Mouse (Mus musculus) mature B cell (primary cell): ENCODE measurements around the gene Vsig8.

Source experiments
- in situ Hi-C: fragments of 300-500 bp; cut with MboI; formaldehyde crosslinking; loops from 2 replicates; pipeline ENCODE4 v1.14.3; 2019

Vsig8 gene

DNA sequence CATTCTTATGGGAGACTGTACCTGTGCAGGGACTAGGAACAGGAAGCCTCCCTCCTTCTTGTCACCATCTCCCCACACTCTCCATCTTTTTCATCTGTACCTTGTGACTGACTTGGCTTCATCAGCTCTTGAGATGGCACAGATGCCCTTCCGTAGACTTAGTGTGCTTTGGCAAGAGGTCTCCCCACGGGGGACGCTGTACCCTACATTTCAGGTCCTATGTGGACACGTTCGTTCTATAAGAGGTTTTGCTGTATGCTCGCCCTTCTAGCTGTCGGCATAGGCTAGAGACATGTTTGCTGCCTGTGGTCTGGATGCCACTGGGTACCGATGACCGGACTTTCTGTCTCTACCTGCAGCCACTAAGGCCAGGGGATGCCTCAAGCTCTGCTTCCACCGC, 28.3 kb upstream of the Vsig8 start:
- in situ Hi-C loops, result loop anchor here (10.0 kb wide), 1 partner anchor 107 kb away; the partner anchor contains the start of gene Dusp23

DNA sequence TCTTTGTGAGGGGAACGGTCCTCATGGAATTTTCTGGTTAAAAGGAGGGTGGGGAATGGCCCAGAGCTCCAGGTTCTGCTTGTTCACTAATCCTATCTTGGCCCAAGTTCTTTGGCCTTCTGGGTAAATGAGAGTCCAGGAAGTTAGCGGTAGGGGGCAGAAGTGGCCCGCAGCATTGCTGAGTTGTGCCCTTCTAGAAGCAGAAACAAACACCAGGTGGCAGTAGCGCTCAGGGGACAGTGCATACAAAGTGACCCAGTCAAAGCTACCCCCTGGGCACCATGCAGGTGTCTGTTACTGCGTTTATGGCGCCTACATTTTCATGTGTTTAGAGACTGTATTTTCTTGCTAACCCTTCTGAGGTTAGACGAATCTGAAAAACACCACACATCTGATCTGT, 27.0 kb upstream of the Vsig8 start:
- in situ Hi-C loops, result loop anchor here (10.0 kb wide), 1 partner anchor 106 kb away; the partner anchor contains the start of gene Dusp23

DNA sequence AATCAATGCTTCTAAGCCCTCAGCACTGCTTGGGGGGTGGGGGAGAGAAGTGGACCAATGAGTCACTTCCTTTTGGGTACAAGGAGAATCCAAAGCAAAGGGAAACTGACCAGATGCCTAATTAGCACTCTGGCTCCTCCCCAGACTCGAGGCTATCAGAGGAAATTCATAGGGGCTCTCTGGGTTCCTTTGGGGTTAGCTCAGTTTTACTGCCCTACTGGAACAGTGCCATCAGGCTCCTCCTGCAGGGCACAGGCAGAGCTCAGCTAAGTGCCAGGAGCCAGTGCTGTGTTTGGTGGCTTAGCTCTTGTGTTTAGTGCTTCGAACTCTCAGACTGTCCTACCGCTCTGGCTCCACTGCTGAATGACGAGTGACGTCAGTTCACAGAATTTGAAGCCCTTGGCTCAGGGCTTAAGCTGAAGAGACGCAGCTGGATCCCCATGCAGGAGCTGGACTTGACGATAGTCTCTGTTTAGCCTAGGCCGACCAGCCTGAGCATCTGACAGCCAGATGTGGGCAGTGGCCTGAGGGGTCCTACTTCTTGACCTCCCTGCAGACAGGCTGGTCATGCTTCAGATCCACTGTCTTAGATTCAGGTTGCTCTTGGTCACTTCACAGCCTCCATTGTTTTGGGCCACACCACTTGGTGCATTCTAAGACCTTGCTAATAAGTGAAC, 25.1 kb upstream of the Vsig8 start:
- in situ Hi-C loops, result no loop called here

DNA sequence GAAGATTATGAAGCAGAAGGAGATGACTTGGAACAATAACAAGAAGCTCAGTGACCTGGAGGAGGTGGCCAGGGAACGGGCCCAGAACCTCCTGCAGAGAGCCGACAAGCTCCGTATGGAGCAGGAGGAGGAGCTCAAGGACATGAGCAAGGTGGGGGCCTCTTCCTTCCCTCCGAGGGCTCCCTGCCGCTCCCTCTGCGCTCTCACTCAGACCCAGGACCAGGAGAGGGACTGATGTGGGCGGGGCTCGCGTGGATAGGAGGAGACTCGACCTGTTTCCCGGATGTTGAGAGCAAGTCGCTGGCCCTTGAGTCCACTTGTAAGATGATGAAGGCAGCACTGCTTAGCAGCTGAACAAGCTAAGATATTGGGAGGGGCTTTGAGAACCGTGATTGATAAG, 23.2 kb upstream of the Vsig8 start:
- in situ Hi-C loops, result no loop called here

DNA sequence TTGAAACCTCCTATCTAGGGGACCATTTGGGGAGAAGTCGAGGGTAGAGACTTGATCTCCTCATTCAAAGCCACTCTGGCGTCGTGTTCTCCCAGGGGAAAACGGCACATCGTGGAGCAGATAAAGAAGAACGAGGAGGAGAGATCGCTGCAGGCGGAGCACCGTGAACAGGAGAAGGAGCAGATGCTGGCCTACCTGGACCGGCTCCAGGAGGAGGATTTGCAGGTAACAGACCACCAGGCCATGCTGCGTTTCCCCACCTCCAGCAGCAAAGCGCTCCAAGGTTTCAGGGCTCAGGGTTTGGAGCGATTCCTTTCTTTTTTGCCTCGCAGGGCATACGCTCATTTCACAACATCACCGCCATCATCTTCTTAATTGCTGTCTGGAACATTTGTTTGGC, 20.6 kb upstream of the Vsig8 start:
- in situ Hi-C loops, result no loop called here

DNA sequence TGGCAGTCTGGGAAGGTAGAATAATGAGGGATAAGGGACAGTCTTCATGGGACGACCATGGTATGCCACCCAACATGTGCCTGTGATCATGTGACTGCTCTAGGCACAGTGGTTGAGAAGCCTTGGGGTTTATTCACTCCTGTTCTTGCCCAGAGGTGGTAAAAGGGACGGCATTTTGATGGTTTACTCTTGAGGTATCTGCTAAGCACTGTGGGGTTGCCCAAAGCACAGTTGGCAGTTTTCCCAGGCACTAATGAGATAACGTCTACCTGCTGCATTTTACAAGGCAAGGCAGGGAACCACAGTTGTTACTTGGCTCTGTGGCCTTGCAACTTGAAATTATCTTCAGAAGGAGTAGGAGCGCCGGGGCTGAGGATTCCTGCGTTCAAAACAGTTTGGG, 15.9 kb upstream of the Vsig8 start:
- in situ Hi-C loops, result no loop called here

DNA sequence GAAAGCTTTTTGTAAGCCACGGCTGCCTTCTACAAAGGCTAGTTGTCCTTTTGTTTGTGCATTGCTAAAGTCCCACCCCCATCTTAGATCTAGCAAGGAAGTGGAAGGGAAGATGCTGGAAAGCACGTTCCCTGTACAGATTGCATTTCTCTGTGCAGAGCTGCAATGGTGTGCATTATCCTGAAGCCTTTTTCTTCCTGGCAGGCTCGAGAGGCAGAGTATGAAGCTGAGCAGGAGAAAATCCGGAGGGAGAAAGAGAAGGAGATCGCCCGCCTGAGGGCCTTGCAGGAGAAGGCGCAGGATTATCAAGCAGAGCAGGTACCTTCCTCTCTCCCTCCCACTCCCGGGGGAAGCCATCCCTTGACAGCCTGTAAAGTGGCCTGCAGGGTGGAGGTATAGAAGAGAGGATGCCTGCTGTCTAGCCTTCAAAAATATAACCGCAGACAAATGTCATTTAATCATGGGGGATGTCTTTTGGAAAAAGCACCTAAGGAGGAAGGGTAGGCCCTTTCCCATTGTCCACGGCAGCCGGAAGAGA, 15.4 kb upstream of the Vsig8 start:
- in situ Hi-C loops, result no loop called here

DNA sequence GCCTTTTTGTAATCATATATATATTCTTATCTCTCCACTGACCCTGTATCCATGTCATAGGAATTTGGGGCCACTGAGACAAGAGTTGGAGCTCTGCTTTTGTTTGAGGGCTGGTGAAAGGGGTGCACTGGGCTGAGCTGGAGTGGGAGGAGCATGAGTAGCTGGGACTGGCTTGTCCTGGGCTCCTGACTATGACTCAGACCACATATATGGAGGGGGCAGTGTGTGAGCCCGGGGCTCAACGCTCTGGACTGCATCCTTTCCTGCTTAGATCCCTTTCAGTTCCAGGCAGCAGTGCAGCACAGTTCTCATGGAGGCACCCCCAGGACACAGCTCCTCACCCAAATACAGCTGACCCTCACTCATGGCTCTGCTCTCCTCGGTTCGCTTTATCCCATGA, 9.7 kb upstream of the Vsig8 start:
- in situ Hi-C loops, result no loop called here

DNA sequence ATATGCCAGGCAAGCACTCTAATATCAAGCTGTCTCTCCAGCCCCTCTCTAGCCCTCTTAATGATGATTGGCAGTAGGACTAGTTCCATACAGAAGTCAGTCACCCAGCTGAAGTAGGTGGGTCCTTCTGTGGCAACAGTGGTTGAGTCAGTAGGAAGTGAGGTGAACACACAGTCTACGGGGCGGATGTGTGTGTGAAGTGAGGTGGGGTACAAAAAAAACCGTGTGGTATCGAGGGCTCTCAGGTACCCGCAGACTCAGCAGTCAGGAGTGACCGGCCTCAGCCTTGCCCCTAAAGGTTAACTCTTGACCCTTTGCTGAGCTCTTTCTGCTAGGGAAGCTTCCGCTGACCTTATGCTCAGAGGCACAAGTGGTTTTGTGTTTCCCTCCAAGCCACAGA, 7.2 kb upstream of the Vsig8 start:
- in situ Hi-C loops, result no loop called here

DNA sequence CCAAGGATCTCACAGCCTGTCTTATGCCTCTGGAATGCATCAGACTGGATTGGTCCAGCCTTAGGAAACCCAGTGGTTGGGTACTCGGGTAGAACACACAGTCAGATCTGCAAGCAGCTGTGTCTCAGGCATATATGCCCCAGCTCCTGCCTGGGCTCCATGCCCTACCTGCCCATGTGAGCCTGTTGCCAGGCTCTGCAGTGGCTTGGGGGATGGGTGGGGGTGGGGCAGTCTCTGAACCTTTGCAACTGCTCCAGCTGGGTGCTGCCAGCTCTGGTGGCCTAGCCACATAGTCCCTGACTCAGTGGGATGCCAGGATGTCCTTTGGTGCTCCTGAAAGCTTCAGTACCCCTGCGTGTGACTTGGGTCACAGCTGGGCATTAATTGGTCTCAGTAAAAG, 6.4 kb upstream of the Vsig8 start:
- in situ Hi-C loops, result no loop called here

DNA sequence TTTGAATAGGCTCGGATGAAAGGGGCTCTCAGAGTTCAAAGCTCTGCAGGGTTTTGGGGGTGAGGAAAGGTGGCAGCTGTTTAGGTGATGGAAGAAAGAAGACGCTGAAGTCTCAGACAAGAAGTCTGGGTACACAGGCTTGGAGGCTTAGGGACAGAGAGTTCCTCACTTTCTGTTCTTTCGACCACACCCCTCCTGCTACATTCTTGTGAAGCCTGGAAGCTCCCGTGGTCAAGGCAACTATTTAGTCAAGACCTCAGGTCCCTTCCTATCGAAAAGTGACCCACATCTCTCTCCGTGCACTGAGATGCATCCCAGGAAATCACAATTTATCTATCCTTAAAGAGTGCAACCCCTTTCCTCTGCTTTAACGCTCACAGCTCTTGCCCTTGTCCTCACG, 6.0 kb upstream of the Vsig8 start:
- in situ Hi-C loops, result no loop called here

DNA sequence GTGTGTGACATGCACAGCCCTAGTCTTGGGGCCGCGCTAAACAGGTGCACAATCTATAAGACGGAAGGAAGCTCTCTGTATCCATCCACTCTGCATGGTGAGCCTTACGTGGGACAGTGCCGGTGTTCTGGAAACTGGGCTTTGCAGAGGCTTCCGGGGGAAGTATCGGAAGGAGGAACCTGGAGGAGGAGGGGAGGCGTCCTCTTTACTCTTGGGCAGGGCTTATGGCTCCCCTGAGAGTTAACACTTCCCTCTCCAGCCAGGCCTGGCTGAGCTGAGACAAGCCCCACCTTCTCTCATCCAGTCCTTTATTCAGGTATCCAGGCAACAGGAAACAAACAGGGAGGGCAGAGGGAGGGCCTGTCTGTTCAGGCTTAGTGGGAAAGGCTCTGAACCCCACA, 5.2 kb upstream of the Vsig8 start:
- in situ Hi-C loops, result no loop called here

DNA sequence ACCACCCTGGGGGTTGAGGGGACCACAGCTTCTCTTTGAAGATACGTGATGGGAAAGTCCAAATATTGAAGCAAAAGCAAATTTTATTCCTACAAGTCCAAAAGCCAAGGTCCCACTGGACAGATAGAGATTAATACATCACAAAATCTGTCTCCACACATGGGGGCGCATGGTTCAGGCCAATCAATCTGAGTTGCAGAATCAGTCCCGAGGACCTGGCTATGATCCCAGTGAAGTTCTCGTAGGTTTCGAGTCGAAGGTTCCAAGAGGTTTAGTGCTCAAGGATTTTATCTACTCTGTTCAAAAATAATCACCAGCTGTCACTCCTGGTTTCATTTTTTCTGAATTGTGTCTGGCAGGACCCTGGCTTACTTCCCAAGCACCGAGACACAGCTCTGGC, 4.7 kb upstream of the Vsig8 start:
- in situ Hi-C loops, result no loop called here

DNA sequence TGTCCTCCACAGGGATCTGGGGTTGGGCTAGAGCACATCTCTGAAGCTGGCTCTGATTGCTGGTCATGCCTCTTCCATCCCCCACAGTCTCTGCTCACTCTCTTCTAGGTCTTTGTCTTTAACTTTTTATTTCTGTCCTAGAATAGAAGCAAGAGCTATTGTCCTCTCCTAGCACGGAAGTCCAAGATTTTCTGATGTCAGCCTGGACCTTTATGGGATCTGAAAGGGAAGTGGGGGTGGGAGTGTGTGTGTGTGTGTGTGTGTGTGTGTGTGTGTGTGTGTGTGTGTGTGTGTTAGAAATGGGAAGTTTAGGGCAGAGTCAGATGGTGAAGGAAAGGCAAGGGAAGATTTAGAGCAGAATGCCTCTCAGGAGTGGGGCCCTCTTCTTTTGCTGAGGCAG, 3.1 kb upstream of the Vsig8 start:
- in situ Hi-C loops, result no loop called here

DNA sequence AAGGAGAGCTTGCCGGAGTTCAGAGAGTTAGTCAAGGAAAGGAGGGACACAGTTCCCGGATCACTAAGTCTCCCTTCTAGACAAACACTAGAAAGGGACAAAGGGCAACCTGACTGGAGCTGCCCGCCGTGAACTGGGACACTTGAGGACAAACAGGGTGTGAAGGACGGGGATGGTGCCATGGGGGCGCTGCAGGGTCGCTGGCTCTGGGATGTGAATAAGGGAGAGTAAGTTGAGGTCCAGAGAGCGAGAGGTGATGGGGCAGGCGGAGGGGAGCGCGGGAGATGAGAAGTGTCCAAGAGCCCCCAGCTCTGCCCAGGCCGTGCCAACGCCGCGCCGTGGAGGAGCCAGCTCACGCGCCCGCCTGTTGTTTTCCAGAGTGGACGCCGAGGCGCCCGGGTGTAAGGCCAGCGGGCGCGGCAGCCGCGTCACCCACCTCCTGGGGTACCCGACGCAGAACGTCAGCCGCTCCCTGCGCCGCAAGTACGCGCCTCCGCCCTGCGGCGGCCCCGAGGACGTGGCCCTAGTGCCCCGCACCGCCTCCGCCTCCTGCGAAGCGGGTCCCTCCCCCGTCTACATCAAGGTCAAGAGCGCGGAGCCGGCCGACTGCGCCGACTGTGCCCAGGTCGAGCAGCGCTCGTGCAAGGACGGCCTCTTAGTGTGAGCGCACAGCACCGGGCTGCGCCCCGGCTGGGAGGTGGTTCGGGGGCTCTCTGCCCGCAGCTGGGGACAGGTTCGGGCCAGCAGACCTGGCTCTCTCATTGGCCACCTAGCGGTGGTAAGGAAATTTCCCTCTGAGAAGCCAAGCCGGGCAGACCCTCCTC, 7.1 kb downstream of the Vsig8 start:
- in situ Hi-C loops, result no loop called here

DNA sequence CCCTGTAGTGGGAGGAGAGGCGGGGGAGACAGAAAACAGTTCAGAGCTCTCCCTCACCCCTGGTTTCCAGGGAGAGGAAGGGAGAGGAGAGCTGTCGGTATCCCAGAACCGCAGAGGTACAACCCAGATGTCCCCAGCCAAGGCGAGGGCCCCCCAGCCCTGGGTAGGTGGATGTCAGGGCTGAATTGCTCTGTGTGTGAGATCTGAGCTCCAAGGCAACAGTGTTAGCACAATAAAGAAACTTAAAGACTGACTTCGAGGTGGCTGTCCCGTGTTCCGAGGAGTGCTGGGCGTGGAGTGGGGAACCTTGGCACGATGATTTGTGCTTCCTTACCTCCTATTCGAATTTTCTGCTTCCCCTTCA, 7.7 kb downstream of the Vsig8 start:
- in situ Hi-C loops, result no loop called here

DNA sequence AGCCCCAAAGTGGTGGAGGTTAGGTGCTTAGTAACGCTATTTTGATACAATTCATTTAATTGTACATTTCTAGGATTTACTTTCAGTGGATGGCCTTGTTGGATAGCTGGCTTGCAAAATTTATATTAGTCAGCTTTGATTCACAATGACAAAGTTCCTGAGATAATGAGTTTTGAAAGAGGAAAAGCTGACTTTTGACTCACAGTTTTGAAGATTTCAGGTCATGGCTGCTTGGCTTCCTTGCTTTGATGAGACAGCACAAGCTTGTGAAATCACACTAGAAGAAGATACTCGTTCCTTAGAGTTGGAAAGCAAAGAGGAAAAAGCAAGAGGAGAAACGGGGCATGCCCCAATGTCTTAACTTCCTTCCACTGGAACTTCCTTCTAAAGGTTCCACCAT, 10.4 kb downstream of the Vsig8 start:
- in situ Hi-C loops, result no loop called here

DNA sequence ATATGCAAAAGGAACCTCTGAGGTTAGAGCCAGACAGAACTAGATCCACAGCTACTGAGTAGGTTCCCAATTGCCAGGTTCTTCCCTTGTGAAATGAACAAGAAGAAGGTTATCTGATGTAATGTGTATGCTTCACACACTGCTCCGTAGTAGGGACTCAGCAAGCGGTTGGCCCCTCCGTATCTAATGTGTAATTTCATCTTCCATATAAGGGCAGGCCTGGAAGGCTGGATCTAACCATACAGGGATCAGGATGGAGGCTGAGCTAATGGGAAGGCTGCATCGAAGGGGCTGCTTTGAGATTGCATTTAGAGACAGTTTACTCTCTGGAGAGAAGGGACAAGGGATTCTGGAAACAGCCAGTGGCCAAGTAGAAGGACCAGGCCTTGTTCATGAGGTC, 12.0 kb downstream of the Vsig8 start:
- in situ Hi-C loops, result no loop called here

DNA sequence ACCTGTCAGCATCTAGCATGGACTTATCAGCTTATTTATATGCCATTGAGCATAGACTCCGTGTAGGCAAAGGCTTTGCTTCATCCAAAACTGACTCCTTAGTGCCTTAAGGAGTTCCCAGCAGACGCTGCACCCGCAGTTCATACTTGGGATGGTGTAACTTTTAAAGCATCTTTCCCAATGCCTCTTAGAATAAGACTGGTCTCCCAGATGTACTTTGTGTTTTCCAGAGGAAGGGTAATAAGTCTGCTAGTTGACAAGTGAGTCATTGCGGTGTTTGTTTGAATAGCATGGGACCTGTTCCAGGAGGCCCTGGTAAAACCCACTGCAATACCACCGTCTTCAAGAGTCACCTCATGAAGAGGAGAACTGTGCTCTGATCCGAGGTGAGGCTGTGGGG, 24.4 kb downstream of the Vsig8 start:
- in situ Hi-C loops, result no loop called here

DNA sequence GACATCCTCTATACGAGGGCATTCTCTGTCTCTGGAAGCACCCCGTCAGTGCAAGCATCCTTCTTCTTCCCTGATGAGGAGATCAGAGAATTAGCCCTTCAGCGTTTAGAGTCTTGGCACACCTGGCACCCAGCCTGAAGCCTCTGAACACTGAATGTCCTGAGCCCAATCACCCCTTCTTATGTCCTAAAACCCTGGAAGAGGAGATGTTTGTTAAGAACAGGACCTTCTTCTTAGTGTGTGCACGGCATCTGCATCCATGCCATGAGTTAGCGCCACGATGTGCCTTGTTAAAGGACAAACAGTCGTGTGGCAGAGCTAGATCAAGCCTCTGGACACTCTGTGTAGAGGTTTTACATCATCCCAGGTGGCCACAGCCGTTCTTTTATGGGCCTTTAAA, 26.7 kb downstream of the Vsig8 start:
- in situ Hi-C loops, result no loop called here

DNA sequence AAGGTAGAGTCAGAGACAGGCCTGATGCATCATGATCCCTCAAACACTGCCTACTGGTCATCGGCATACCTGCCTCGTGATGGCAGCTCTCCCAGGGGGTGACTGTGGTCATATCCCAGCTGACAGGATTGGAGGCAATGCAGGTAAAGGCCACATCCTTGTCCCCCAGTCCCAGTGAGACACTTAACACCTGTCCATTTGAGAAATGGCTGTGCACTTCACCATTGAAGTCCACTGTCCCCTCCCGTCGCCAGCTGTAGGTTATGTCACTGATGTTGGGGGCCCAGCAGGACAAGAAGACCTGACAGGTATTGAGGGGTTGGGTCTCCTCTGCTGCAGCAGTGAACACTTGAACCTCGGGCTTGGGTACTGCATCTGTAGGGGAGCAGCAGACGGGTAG, 28.5 kb downstream of the Vsig8 start:
- in situ Hi-C loops, result no loop called here

DNA sequence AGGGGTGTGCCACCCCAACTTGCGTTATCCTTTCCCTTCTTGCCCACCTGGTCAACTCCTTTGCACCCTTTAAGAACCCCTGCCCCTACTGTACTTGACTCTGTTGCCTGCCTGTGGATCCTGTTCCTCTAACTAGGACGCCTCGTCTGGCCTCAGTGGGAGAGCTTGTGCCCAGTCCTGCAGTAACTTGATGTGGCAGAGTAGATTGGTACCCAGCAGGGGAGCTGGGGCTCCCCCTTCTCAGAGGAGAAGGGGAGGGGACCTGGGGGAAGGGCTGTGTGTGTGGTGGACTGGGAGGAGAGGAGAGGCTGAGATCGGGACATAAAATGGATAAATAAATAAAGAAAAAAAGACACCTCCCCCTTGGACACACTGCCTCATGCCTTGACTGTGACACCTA, 29.3 kb downstream of the Vsig8 start:
- in situ Hi-C loops, result no loop called here
